8 mouse cellular contexts compared by ENCODE assay signal in the genomic region with DNA sequence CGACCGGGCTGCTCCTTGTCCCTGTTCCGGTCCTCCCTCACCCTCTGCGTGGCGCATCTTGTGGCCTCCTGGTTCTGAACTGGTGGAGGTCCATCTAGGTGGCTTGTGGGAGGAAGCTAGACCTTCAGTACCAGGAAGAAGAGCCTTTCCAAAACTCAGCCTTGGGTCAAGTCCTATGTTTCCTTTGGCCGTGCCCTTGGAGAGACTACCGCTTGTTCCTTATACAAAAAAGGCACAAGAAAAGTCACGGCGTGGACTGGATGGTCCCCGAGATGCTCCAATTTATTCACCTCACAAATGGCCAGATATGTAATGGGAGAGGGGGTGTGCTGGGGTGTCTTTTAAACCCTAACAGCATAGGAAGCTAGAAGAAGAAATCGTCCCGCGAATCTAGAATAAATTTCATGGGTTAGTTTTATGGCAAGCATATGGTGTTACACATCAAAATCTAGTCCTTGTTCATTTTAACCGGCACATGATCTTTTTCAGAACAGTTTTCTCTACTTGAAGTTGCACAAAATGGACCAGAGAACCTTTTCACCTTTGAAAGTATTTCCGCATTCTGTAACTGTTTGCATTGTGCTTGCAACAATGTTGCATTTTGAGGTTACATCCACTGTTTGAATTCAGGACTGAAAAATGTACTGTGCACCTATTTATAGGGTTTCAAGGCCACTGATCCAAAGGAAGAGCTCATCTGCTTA. TPM values are rescaled to one million over a fixed set of nuclear protein-coding genes. Genes with fewer than 3 reads are reported as not detected.
DNase-seq lines count a peak whose midpoint lies in the region; ATAC-seq lines count a peak whose summit lies in the region.

Gene Rnf146, minus strand, starts transcription at position 246 of the 704 bp plus-strand sequence.

- H3K27ac ChIP-seq in kidney, embryonic 14.5 days (ENCODE audit: low read depth, low read length): peak within 1 kb of the TSS; percentile 97
- H3K27ac ChIP-seq in intestine, embryonic 14.5 days (ENCODE audit: low read depth): peak within 1 kb of the TSS; percentile 98

- 8% methylated on average over 15 of the region's 15 CpGs for WGBS in kidney, embryonic 14.5 days
- WGBS in intestine, embryonic 14.5 days: 7% methylated on average over 15 of the region's 15 CpGs

- no peaks in the 10 kb centered on the region for H3K27me3 ChIP-seq in kidney, embryonic 14.5 days (ENCODE audit: control insufficient read depth, insufficient read depth, low read length)
- no peaks in the 10 kb centered on the region for H3K27me3 ChIP-seq in intestine, embryonic 14.5 days (replicated peaks; ENCODE audit: control insufficient read depth, insufficient read depth, low read length)

- H3K9ac ChIP-seq in kidney, embryonic 14.5 days (ENCODE audit: low read depth, low read length): peak within 1 kb of the TSS; percentile 93
- peak within 1 kb of the TSS; percentile 96 for H3K9ac ChIP-seq in intestine, embryonic 14.5 days (ENCODE audit: low read length)

- H3K4me2 ChIP-seq in kidney, embryonic 14.5 days (replicated peaks; ENCODE audit: low read depth, low read length): peak within 1 kb of the TSS; percentile 60
- peak within 1 kb of the TSS; percentile 76 for H3K4me2 ChIP-seq in intestine, embryonic 14.5 days (ENCODE audit: low read length)

- DNase-seq in kidney, postnatal 36 days: no peak
- no peak for DNase-seq in gastrocnemius, adult 8-10 months (ENCODE audit: low spot score in 2 of 2)
- DNase-seq in intestine, embryonic 14.5 days (ENCODE audit: low spot score): peak; percentile 92
- DNase-seq in cerebellum, postnatal 36 days: no peak
- DNase-seq in MN1 (ENCODE audit: low spot score): no peak

- H3K9me3 ChIP-seq in kidney, embryonic 14.5 days (ENCODE audit: control insufficient read depth, low read length): no peaks in the 10 kb centered on the region
- no peaks in the 10 kb centered on the region for H3K9me3 ChIP-seq in intestine, embryonic 14.5 days (ENCODE audit: control insufficient read depth, low read length)

- ATAC-seq in kidney, embryonic 14.5 days (ENCODE audit: low FRiP score, low TSS enrichment): no peak
- no peak for ATAC-seq in activated CD4-positive, CD25-positive, alpha-beta regulatory T cell, adult 4 months
- no peak; the same call in 1 of the 2 replicates for ATAC-seq in intestine, embryonic 14.5 days (replicated peaks; ENCODE audit: low FRiP score, low TSS enrichment, low read depth)
- peak; percentile 35 for ATAC-seq in megakaryocyte, adult 5-6 weeks (ENCODE audit: poor library complexity, severe bottlenecking)

- peaks cover 8% of the 10 kb centered on the region for H3K4me1 ChIP-seq in kidney, embryonic 14.5 days (ENCODE audit: control insufficient read depth, insufficient read depth, low read length)
- H3K4me1 ChIP-seq in intestine, embryonic 14.5 days (replicated peaks; ENCODE audit: control insufficient read depth, insufficient read depth, low read length): peaks cover 5% of the 10 kb centered on the region

- H3K36me3 ChIP-seq in kidney, embryonic 14.5 days (ENCODE audit: control insufficient read depth, insufficient read depth, low read length): no peaks in the 10 kb centered on the region
- no peaks in the 10 kb centered on the region for H3K36me3 ChIP-seq in intestine, embryonic 14.5 days (ENCODE audit: control insufficient read depth, insufficient read depth, low read length)

- H3K4me3 ChIP-seq in kidney, embryonic 14.5 days (ENCODE audit: low read length): peak within 1 kb of the TSS; percentile 91
- H3K4me3 ChIP-seq in intestine, embryonic 14.5 days (ENCODE audit: low read depth, low read length): peak within 1 kb of the TSS; percentile 91

RNA-seq across cellular contexts. Expression of gene Rnf146, which starts in this region (rescaled TPM):
- polyA plus RNA-seq in kidney, embryonic 14.5 days (2014; fragmentation: Nextera tagmentation; extraction: Ambion mirVana): 36.4 and 43.4 TPM in 2 replicates
- polyA plus RNA-seq in activated CD4-positive, CD25-positive, alpha-beta regulatory T cell, adult 4 months (2017; shearing (Covaris generic)): 10 to 100 TPM; 60.3 to 63.4 TPM
- 10 to 100 TPM; 47.5 to 60.5 (median 59.5) TPM for total RNA-seq in gastrocnemius, adult 8-10 months (2022)
- 35.8 and 41.4 TPM in 2 replicates for polyA plus RNA-seq in intestine, embryonic 14.5 days (2014; fragmentation: Nextera tagmentation; extraction: Ambion mirVana)
- total RNA-seq in megakaryocyte, adult 5-6 weeks (2015): 33.1 and 36.4 TPM in 2 replicates
- total RNA-seq in megakaryocyte, adult 5-6 weeks (2017): 49.4 and 50.1 TPM in 2 replicates
